Mouse (Mus musculus) ovary, postnatal 10 days (tissue): ENCODE data around the gene Fryl.
"Not testable (repeated sequence)": the region's sequence is repeated elsewhere in the genome, so short reads cannot be mapped to it uniquely, and the experiment has no call there.

Experiments used
- DNase-seq: peaks from one replicate; pipeline ENCODE4 v3.0.0; 2022; ENCODE audit warnings: low spot score

The Fryl gene

DNA sequence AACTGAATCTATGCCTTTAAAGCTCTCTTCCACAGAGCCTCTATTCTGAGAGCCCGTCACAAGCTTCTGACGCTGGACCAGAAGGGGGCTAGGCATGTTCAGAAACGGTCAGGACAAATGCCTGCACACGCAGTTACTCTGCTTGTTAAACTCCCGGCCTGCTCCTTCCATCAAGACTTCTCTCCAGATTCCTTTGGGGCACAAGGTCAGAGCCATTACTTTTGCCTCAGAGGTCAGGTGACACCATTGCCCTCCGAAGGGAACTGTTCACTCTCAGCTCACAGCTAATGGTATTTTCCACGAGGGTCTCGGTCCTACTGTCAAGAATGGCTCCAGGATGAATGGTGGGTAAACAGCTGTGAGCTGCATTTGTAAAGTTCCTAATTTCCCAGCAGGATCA is 164.2 kb downstream of the Fryl start:
- DNase-seq: no peak

DNA sequence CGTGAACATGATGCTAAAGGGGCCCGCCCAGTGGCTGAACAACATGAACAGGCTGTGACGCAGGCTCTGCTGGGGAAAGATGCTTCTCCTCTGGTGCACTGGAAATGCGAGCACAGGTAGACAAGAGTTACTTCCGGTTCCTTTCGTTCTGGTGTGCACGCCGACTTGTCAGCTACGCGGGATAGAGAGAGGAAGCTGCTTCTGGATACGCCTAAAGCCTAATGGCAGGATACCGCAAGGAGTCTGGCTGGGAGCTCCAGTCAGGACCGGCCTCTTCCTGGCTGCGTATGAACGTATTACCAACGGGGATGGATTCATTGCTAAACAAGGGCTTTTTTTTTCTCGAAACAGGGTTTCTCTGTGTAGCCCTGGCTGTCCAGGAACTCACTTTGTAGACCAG is 167.3 kb downstream of the Fryl start:
- DNase-seq: no peak

DNA sequence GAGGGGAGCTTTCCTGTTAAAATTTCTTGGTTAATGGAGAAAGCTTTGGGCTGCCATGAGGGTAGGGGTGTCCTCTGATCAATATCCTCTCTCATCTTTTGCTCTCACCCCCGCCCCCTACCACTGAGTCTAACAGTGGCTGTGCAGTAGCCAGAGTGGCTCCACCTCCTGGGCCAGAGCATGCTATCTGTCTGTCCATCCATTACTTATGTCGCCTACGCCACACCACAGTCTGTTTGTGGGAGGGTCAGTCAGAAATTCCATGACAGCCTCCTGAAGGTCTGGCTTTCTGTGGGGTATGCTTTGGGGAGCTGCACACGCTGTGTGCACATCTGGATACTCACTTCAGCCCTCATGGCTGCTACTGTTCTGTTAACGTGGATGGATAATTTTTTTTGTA is 174.9 kb downstream of the Fryl start:
- DNase-seq: no peak

DNA sequence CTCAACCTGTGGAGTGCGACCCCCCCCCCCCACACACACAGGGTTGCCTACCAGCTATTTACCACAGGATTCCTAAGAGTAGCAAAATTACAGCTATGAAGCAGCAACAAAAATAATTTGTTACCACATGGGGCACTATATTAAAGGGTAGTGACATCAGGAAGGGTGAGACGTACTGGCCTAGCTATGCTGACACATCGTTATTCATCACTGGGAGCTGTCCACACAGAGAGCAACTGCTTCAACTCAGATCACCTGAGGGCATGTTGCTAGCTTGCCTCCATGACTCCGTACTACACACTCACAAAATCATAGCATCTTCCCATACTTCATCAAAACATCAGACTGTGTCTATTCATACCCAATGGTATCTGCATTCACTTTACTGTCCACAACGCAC is 176.6 kb downstream of the Fryl start:
- DNase-seq: no peak

DNA sequence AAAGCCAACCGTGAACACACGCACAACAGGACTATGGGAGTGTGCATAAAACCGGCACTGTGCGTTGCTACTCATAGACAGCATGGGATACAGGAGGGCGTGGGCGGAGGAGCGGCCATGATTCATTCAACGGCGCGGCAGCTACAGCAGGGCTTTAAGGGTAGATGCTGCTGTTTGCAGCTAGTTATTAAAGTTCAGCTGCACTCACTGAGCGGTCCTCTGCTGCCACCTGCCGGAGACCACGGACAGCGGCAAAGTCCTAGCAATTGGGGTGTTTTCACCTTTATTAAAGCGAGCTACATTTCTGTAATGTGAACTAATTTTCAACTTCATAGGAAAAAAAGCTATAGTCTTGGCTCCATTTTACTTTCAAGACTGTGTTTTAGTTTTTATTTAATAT is 185.1 kb downstream of the Fryl start:
- DNase-seq: peak; percentile 35

DNA sequence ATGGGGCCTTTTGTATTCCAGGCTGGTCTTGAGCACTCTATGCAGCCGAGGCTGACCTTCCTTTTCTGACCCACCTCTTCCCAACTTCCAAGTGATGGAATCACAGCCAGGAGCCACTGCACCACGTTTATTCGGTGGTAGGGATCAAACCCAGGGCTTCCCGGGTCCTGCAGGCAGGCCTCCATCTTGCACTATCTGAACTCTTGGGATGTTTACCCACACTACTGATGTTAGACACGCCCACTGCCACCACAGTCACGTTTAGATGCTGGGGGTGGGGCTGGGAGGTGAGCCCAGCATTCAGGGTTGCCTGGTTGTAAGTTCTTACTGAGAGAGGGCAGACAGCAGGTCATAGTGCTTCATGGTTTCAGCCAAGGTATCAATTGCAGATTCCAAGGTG is 189.5 kb downstream of the Fryl start:
- DNase-seq: no peak

DNA sequence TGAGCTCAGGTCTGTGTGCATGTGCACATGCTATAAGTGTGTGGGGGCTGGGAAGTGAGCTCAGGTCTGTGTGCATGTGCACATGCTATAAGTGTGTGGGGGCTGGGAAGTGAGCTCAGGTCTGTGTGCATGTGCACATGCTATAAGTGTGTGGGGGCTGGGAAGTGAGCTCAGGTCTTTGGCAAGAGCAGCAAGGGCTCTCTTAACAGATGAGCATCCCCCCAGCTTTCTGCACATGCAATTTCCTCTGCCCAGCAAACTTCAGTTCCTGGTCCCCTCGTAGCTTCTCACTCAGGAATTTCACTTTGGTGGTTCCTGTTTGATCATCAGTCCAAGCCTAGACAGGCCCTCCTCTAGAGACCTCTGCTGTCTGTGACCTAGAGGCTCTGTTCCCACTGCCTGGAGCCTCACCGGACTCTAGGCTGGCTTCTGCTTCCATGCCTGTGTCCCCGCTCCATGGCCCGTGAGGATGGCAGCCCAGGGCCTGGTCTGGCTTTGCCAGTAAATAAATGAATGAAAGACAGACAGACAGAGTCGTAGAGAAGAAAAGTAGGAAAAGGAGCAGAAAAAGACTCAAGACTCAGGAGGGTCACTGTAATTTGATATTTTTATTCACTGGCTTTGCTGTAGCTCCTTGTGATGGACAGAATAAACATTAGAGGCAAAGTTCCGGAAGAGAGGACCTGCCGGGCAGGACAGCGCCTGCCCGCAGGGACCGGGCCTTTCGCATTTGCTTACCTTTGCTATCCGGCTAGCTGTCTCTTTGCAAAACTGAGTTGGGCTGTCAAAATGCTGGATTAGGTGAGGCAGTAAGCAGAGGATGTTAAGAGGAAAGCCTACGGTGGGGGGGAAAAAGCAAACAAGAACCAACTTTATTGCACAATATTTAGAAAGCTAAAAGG is 192.4 kb downstream of the Fryl start:
- no peak for DNase-seq

DNA sequence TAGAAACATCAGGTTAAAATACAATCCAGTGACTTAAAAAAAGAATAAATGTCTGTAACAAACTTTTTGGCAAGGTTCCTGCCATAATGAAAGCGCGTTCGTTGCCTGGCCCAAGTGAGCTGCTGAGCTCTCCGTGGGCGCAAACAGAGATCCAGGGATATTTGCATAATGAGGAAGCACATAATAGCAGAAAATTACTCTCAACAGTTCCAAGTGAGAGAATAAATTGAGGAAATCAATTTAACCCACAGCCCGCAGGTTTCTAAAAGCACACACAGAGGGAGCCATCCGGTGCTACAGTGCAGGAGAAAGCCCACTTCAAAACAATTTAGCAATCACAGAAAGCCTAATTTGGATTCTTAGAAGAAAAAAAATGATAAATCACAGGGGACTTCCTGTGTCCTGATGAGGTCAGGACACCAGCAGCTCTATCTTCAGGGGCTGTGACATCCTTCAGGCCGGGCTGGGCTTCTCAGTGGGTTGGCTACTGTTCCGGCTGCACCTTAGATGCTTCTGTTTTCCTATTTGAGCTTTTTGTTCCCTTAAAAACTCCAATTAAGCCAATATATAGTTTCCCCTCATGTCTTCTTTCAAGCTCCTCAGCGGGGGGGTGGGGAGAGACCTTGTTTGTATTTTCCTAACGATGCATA is 194.8 kb downstream of the Fryl start:
- DNase-seq: no peak

DNA sequence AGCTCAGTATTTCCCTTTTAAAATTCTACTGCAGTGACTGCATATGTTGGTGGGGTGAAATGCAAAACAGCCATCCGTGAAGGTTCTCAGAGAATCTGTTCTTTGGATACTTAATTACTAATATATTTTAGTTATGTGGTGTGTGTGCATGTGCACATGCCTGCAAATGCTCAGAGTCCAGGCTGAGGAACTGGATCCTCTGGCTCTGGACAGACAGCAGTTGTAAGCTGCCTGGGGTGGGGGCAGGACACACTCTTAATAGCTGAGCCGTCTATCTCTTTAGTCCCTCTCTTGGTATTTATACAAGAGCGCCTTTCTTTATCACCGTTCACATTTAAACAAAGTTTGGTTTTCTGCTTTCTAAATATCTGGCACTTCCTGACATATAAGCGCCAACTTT is 199.5 kb downstream of the Fryl start:
- no peak for DNase-seq

DNA sequence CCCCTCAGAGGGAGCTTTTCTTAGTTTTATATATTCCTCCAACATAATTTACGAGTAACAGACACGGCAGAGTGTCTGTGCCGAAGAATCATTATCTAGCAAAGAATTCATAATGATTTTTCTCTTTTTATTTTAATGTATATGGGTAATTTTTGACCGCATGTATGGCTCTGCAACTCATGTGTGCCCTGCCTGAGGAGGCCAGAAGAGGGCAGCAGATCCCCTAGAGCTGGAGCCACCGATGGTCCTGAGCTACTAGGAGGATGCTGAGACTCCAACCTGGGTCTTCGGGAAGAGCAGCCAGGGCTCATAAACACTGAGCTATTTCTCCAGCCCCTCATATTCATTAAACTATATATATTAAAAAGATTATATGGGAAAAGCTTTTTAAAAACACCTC is 200.0 kb downstream of the Fryl start:
- DNase-seq: no peak

DNA sequence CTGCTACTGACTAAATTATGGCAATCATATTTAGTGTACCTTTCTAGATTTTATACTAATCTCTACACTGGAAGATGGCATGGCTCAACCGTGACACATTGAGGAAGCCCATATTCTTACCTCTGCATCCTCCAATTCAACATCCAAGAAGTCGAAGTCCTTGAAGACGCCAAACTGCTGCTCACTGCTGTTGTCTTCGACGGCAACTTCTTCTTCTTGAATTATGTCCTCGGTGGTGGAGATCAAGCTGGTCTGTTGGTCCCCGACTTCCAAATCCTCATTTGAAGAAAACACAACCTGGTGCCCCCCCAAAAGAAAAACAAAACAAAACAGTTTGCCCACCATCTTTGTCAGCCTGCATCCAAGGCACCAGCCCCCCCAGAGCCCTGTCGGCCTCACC is 202.5 kb downstream of the Fryl start:
- DNase-seq: no peak

DNA sequence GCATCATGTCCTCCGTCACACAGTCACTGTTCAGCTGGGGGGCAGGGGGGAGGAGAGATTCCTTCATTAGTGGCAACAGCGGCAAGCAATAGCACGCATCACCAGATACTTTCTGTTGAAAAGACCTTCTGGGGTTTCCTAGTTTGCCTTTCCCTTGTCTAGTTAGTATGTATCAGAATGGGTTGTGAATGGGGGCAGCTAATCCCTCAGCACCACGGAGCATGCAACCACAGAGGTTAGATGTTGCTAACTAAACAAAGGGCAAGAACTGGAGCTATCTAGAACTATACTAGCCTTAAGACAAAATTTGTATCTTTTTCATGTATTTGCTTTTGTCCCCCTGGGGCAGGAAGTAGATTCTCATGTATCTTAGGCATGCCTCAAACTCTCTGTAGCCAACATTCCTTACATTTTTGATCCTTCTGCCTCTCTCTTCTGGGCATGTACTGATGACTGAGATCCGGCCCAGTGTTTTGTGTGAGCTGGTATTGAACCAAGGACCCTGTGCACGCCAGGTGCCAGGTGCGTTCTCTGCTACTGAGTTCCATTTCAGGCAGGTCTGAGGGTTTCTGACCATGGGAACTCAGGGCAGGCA is 208.7 kb downstream of the Fryl start:
- DNase-seq: no peak

DNA sequence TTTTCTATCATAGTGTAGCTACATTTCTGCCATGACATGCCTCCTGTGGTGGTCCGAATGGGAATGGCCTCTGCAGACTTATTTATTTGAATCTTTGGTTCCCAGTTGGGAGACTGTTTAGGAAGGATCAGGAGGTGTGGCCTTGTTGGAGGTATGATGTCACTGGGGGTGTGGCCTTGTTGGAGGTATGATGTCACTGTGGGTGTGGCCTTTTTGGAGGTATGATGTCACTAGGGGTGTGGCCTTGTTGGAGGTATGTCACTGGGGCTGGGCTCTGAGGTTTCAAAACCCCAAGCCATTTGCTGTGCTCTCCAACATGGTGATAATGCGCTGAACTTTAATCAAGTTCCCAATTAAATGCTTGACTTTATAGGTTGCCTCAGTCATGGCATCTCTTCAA is 212.4 kb downstream of the Fryl start:
- no peak for DNase-seq

DNA sequence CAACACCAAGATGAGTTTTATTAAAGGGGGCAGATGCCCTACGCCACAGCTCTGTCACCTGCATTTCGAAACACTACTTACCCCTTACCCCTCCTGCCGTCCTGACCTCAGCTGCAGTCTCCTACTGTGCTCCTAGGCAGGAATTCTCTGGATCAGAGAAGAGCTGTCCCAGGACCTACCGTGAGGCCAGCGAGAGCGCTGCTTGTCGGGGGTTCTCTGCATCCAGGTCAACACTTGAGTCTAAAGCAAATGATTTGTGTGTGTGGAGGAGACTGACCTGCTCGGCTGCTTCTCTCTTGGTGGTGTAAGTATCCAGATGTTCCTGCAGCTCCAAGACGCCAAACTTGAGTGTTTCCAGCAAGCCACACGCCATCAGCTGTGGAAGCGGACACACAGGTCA is 223.9 kb downstream of the Fryl start:
- DNase-seq: no peak

DNA sequence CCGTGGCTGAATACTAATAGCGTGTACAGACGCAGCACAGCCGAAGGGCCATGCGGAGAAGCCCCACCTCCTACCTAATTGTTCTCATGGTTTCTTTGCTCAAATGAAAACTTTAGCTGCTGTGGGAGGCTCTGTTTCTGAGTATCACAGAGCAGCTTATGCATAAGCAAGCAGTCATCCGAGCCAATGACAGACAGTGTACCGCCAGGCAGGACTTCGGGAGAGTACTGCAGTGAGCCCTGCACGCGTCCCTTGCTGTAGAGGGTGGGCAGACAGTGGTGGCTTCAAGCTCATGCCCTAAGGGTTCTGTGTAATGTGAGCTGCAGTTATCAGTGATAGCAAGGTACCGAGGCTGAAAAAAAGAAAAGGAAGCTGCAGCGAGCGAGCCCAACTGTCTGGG is 227.8 kb downstream of the Fryl start:
- DNase-seq: no peak

DNA sequence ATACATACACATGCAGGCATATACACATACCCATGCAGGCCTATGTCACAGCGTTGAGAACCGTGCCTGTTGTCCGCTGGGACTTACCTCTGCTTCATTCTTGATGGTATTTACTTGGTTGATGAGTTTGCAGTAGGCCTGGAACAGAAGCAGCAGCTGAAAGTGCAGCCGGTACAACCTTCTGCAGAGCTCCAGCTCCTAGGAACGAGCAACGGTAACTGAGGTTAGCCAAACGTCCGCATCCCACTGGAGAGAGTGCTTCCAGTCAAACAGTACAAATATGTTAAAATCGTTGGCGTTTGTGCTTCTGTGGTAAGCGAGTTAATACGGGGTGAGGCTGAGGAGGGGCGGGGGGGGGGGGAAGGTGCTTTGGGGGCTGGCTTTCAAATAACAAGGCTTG is 232.6 kb downstream of the Fryl start:
- no peak for DNase-seq

DNA sequence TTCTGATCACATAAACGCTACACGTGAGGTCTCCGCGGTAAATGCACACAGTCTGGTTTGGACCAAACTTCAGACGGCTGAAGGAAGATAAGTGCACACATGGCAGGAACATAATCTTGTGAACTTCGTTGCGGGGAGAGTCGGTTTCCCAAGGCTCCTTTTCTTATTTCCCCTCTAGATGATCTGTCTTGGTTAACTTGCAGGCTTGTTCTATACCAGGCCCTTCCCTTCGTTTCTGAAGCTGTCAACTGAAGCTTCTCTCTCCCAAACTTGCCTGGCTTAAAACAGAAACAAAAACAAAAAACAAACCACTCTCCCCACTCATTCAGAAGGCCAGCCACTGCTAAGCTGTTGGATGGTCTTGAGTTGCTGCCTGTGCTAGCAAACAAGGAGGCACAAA is 241.7 kb downstream of the Fryl start:
- no peak for DNase-seq

DNA sequence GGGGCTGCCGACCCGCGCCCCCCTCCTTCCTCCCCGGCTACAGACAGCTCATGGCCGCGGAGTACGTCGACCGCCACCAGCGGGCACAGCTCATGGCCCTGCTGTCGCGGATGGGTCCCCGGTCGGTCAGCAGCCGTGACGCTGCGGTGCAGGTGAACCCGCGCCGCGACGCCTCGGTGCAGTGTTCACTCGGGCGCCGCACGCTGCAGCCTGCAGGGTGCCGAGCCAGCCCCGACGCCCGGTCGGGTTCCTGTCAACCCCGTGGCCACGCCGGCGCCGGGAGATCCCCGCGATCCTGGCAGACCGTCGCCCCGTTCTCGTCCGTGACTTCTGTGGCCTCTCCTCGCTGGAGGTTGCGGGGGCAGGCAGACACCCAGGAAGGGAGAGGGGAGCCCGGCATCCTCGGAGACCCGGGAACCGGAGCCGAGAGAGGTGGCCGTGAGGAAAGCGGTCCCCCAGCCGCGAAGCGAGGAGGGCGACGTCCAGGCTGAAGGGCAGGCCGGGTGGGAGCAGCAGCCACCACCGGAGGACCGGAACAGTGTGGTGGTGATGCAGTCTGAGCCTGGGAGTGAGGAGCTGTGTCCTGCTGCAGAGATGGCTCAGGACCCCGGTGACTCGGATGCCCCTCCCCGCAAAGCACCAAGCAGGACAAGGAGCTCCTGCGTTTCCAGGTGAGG is 242.7 kb downstream of the Fryl start:
- not testable (repeated sequence) for DNase-seq

DNA sequence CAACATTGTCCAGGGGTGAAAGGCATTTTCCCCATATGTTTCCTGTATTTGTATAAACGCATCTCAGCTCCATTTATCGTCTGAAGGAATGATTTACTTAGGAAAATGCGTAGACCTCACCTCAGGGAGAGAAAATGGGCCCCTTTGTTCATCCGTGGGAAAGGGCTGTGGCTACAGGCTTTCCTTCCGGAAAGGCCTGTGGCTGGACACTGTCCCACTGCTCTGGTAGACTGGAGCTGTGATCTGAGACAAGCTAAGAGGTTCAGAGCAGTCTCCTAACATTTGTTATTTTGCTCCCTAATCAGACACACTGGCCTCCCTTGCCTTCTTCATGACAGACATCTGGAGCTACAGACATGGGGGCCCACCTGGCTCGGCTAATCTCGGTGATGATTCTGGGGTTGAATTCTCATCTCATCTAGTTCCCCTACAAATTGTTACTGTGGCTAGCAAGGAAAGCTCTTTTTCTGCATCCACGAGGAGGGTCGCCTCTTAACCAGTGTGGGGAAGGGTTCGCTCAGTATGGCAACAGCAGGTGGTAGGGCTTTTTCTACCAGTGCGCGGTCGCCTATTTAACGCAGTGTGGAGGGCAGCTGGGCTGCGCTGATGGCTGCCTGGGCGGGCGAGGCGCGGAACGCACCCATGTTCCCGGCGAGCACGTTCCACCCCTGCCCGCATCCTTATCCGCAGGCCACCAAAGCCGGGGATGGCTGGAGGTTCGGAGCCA is 243.4 kb downstream of the Fryl start:
- not testable (repeated sequence) for DNase-seq

DNA sequence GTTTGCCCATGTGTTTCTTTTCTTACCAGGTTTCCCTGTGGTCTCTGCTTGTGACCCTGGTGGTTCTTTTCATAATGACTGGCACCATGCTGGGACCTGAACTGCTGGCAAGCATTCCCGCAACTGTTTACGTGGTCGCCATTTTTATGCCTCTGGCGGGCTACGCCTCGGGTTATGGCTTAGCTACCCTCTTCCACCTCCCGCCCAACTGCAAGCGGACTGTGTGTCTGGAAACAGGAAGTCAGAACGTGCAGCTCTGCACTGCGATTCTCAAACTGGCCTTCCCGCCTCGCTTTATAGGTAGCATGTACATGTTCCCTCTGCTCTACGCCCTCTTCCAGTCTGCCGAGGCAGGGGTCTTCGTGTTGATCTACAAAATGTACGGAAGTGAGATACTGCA is 244.6 kb downstream of the Fryl start:
- DNase-seq: not testable (repeated sequence)

DNA sequence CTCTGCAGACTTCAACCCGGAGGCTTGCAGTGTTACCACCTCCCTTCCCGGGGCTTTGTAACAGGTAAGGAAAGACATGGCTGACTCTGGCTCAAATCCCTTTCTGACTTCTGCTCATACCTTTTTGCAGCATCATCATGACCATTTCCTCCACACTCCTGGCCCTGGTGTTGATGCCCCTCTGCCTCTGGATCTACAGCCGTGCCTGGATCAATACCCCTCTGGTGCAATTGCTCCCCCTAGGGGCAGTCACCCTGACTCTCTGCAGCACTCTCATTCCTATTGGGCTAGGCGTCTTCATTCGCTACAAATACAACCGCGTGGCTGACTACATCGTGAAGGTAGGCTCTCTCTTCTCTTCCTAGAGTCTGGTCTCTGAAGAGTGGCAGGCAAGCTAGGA is 248.2 kb downstream of the Fryl start:
- DNase-seq: not testable (repeated sequence)

DNA sequence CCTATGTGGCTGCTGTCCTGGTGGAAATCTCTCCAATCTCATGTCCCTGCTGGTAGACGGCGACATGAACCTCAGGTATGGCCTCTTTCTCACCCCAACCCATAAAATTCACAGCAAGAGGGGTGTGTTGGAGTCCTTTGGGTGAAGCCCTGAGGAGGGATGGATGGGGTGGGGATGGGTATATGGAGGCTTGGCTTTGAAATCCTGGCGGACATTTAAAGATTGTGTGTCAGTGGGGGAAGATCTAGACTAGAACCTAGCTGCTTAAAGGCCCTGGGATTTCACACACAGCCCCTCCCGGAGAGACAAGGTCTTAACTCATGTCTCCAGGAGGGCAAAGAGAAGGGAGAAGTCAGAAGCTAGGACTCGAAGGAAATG is 248.8 kb downstream of the Fryl start:
- DNase-seq: no peak
